Mouse (Mus musculus) lung, postnatal 0 days (tissue): ENCODE measurements around the gene Zdhhc6.

Experiments
- CTCF ChIP-seq: IDR thresholded peaks from 2 replicates; pipeline ENCODE4 v1.5.1; 2016; ENCODE audit warnings: antibody characterized with exemption, mild to moderate bottlenecking
- EP300 ChIP-seq: IDR thresholded peaks from 2 replicates; pipeline ENCODE4 v1.6.1; 2016; ENCODE audit warnings: antibody characterized with exemption, mild to moderate bottlenecking, control low read depth

DNA sequence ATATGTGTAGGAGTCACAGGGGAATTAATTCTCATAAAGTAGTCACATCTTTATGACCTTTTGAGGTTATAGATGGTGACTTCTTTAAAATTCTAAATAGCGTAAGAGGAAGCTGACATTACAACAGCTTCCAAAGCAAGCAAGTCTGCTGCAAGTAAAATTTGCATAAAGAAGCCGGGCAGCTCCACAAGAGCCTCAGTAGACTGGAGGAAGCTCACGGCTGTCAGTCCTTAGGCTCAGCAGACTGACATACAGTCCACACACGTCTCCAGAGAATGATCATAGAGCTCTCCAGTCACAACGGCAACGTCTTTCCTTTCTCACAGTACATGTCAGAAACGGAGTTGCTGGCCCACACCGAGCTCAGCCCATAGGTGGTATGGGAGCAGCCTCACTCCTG, 4.0 kb downstream of the Zdhhc6 start:
- TF ChIP-seq CTCF (no peak), EP300 (no peak)
